Mouse (Mus musculus): ENCODE measurements at regions not wholly inside any gene's neighbourhood (a gene's known extent, or its start where the extent isn't known, plus 50 kb on each side); places are given as distances from the start of the nearest gene placed in this dataset.

GRCm38 (mm10) chr10:91593378-91593777, 412.3 kb upstream of the Tmpo start:
- no peak for ATAC-seq (replicated peaks; ENCODE audit: insufficient number of reproducible peaks, low FRiP score, low TSS enrichment, poor library complexity, severe bottlenecking)

GRCm38 (mm10) chr10:91591845-91592244, 410.7 kb upstream of the Tmpo start:
- no peak for ATAC-seq (replicated peaks; ENCODE audit: insufficient number of reproducible peaks, low FRiP score, low TSS enrichment, poor library complexity, severe bottlenecking)

- no peak for ATAC-seq (replicated peaks; ENCODE audit: insufficient number of reproducible peaks, low FRiP score, low TSS enrichment, poor library complexity, severe bottlenecking)
These were observed 410.3 kb upstream of the Tmpo start for GRCm38 (mm10) chr10:91591398-91591811.

GRCm38 (mm10) chr10:91583204-91583603, 402.1 kb upstream of the Tmpo start:
- ATAC-seq (replicated peaks; ENCODE audit: insufficient number of reproducible peaks, low FRiP score, low TSS enrichment, poor library complexity, severe bottlenecking): no peak

GRCm38 (mm10) chr10:91580959-91581358, 399.8 kb upstream of the Tmpo start:
- ATAC-seq (replicated peaks; ENCODE audit: insufficient number of reproducible peaks, low FRiP score, low TSS enrichment, poor library complexity, severe bottlenecking): no peak

- no peak for ATAC-seq (replicated peaks; ENCODE audit: insufficient number of reproducible peaks, low FRiP score, low TSS enrichment, poor library complexity, severe bottlenecking)
These were observed 394.4 kb upstream of the Tmpo start for GRCm38 (mm10) chr10:91575323-91576064.

- ATAC-seq (replicated peaks; ENCODE audit: insufficient number of reproducible peaks, low FRiP score, low TSS enrichment, poor library complexity, severe bottlenecking): no peak
These were observed 391.7 kb upstream of the Tmpo start for GRCm38 (mm10) chr10:91572796-91573195.

GRCm38 (mm10) chr10:91569046-91569445, 387.9 kb upstream of the Tmpo start:
- ATAC-seq (replicated peaks; ENCODE audit: insufficient number of reproducible peaks, low FRiP score, low TSS enrichment, poor library complexity, severe bottlenecking): no peak

- ATAC-seq (replicated peaks; ENCODE audit: insufficient number of reproducible peaks, low FRiP score, low TSS enrichment, poor library complexity, severe bottlenecking): no peak
These were observed 385.1 kb upstream of the Tmpo start for GRCm38 (mm10) chr10:91566116-91566774.

GRCm38 (mm10) chr10:91559307-91559706, 378.2 kb upstream of the Tmpo start:
- ATAC-seq (replicated peaks; ENCODE audit: insufficient number of reproducible peaks, low FRiP score, low TSS enrichment, poor library complexity, severe bottlenecking): no peak

GRCm38 (mm10) chr10:91548071-91548470, 367.0 kb upstream of the Tmpo start:
- ATAC-seq (replicated peaks; ENCODE audit: insufficient number of reproducible peaks, low FRiP score, low TSS enrichment, poor library complexity, severe bottlenecking): no peak

GRCm38 (mm10) chr10:91546140-91546539, 365.0 kb upstream of the Tmpo start:
- no peak for ATAC-seq (replicated peaks; ENCODE audit: insufficient number of reproducible peaks, low FRiP score, low TSS enrichment, poor library complexity, severe bottlenecking)

- no peak for ATAC-seq (replicated peaks; ENCODE audit: insufficient number of reproducible peaks, low FRiP score, low TSS enrichment, poor library complexity, severe bottlenecking)
These were observed 364.3 kb upstream of the Tmpo start for GRCm38 (mm10) chr10:91545421-91545820.

- no peak for ATAC-seq (replicated peaks; ENCODE audit: insufficient number of reproducible peaks, low FRiP score, low TSS enrichment, poor library complexity, severe bottlenecking)
These were observed 362.2 kb upstream of the Tmpo start for GRCm38 (mm10) chr10:91543167-91543918.

GRCm38 (mm10) chr10:91542201-91542604, 361.1 kb upstream of the Tmpo start:
- ATAC-seq (replicated peaks; ENCODE audit: insufficient number of reproducible peaks, low FRiP score, low TSS enrichment, poor library complexity, severe bottlenecking): no peak

- no peak for ATAC-seq (replicated peaks; ENCODE audit: insufficient number of reproducible peaks, low FRiP score, low TSS enrichment, poor library complexity, severe bottlenecking)
These were observed 356.1 kb upstream of the Tmpo start for GRCm38 (mm10) chr10:91537241-91537640.

GRCm38 (mm10) chr10:91535392-91535791, 354.3 kb upstream of the Tmpo start:
- no peak for ATAC-seq (replicated peaks; ENCODE audit: insufficient number of reproducible peaks, low FRiP score, low TSS enrichment, poor library complexity, severe bottlenecking)

GRCm38 (mm10) chr10:91528305-91528704, 347.2 kb upstream of the Tmpo start:
- ATAC-seq (replicated peaks; ENCODE audit: insufficient number of reproducible peaks, low FRiP score, low TSS enrichment, poor library complexity, severe bottlenecking): no peak

- ATAC-seq (replicated peaks; ENCODE audit: insufficient number of reproducible peaks, low FRiP score, low TSS enrichment, poor library complexity, severe bottlenecking): no peak
These were observed 340.1 kb upstream of the Tmpo start for GRCm38 (mm10) chr10:91521168-91521567.

- no peak for ATAC-seq (replicated peaks; ENCODE audit: insufficient number of reproducible peaks, low FRiP score, low TSS enrichment, poor library complexity, severe bottlenecking)
These were observed 333.9 kb upstream of the Tmpo start for GRCm38 (mm10) chr10:91515021-91515371.
